Mouse (Mus musculus): ENCODE results near the gene C4b. TPM values are rescaled to one million over a fixed set of nuclear protein-coding genes. Genes with fewer than 3 reads are reported as not detected.
"Not testable (repeated sequence)": the region's sequence is repeated elsewhere in the genome, so short reads cannot be mapped to it uniquely, and the experiment has no call there.

C4b gene
- polyA plus RNA-seq, 1 experiment from 2014 or later = not detected

DNA sequence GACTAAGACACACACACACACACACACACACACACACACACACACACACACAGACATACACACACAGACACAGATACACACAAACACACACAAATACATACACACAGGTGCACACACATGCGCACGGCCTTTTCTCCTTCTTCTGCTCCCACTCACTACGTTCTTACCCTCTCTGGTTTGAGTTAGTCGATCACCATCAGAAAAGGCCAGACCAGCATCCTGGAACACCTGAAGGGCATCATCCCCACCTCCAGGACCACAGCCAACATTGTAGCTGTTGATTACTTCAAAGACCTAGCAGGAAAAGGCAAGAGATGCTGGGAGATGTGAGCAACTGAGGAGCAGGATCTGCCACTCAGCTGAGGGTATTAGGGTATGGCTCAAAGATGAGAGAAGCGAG lies 6.2 kb downstream of the C4b start:
- DNase-seq (ENCODE audit: low spot score); H3K36me3 ChIP-seq (ENCODE audit: control insufficient read depth, insufficient read depth, low read length); H3K4me3 ChIP-seq (ENCODE audit: low read depth, low read length); H3K4me2 ChIP-seq (ENCODE audit: low read depth, low read length, severe bottlenecking); H3K27ac ChIP-seq (ENCODE audit: low read depth, low read length); H3K9me3 ChIP-seq (ENCODE audit: control insufficient read depth, low read length); H3K9ac ChIP-seq (ENCODE audit: low read length); H3K27me3 ChIP-seq (ENCODE audit: control insufficient read depth, insufficient read depth, low read length); H3K4me1 ChIP-seq (replicated peaks; ENCODE audit: control insufficient read depth, insufficient read depth, low read length); ATAC-seq (replicated peaks; ENCODE audit: low FRiP score): not testable (repeated sequence)
- 85% methylated on average over 5 of the region's 5 CpGs for WGBS

- H3K9ac ChIP-seq (ENCODE audit: low read length); DNase-seq (ENCODE audit: low spot score); H3K27me3 ChIP-seq (ENCODE audit: control insufficient read depth, insufficient read depth, low read length); H3K4me1 ChIP-seq (replicated peaks; ENCODE audit: control insufficient read depth, insufficient read depth, low read length); H3K27ac ChIP-seq (ENCODE audit: low read depth, low read length); ATAC-seq (replicated peaks; ENCODE audit: low FRiP score); H3K4me3 ChIP-seq (ENCODE audit: low read depth, low read length); H3K4me2 ChIP-seq (ENCODE audit: low read depth, low read length, severe bottlenecking); H3K36me3 ChIP-seq (ENCODE audit: control insufficient read depth, insufficient read depth, low read length); H3K9me3 ChIP-seq (ENCODE audit: control insufficient read depth, low read length): not testable (repeated sequence)
- WGBS = 84% methylated on average over 12 of the region's 12 CpGs
These were observed 13.7 kb downstream of the C4b start for GRCm38 (mm10) chr17:34729779-34730553.

DNA sequence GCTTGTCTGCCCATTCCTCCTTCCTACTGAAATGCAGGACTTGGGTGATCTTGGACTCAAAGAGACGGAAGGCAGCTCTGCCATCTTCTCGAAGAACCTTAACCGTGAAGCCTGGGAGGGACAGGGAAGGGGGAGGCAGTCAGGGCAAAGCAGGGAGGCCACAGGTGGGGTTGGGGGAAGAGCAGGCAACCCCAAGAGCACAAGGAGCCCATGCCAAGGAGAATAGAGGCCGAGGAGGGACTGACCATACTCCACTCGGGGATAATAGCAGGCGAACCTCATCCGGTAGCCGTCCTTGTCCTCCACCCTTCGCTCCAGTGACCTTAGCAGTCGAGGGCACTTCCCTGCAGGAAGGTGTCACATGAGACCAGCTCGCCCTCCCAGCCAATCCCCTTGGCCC lies 14.5 kb downstream of the C4b start:
- DNase-seq (ENCODE audit: low spot score); ATAC-seq (replicated peaks; ENCODE audit: low FRiP score); H3K4me1 ChIP-seq (replicated peaks; ENCODE audit: control insufficient read depth, insufficient read depth, low read length); H3K4me2 ChIP-seq (ENCODE audit: low read depth, low read length, severe bottlenecking); H3K9me3 ChIP-seq (ENCODE audit: control insufficient read depth, low read length); H3K9ac ChIP-seq (ENCODE audit: low read length); H3K36me3 ChIP-seq (ENCODE audit: control insufficient read depth, insufficient read depth, low read length); H3K4me3 ChIP-seq (ENCODE audit: low read depth, low read length); H3K27ac ChIP-seq (ENCODE audit: low read depth, low read length); H3K27me3 ChIP-seq (ENCODE audit: control insufficient read depth, insufficient read depth, low read length): not testable (repeated sequence)
- 85% methylated on average over 10 of the region's 11 CpGs for WGBS

GRCm38 (mm10) chr17:34727887-34728286 lies 15.8 kb downstream of the C4b start:
- 88% methylated on average over 2 of the region's 2 CpGs for WGBS
- no peak for ATAC-seq (replicated peaks; ENCODE audit: low FRiP score)

DNA sequence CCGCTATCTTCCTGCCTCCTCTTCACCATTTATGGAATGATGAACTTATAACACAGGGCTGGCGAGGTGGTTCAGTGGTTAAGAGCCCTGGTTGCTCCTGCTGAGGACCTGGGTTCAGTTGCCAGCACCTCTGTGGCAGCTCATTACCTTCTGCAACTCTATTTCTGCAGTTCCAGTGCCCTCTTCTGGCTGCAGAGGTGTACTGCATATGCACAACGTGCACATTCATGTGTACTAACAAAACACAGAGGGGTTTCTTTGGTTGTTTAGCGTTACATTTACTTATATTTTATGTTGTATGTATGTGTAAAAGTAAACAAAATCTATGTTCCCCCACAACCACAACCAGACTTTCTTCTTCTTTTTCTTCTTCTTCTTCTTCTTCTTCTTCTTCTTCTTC lies 20.6 kb downstream of the C4b start:
- no peak overlapping the region for H3K27ac ChIP-seq (ENCODE audit: low read depth, low read length)
- ATAC-seq (replicated peaks; ENCODE audit: low FRiP score) = no peak
- no peak overlapping the region for H3K4me3 ChIP-seq (ENCODE audit: low read depth, low read length)
- no peaks in the 10 kb centered on the region for H3K36me3 ChIP-seq (ENCODE audit: control insufficient read depth, insufficient read depth, low read length)
- WGBS = 75% methylated on average over 4 of the region's 4 CpGs
- no peaks in the 10 kb centered on the region; the same call in 1 of the 2 replicates for H3K9me3 ChIP-seq (ENCODE audit: control insufficient read depth, low read length)
- no peak overlapping the region for H3K4me2 ChIP-seq (ENCODE audit: low read depth, low read length, severe bottlenecking)
- DNase-seq (ENCODE audit: low spot score) = no peak
- H3K27me3 ChIP-seq (ENCODE audit: control insufficient read depth, insufficient read depth, low read length) = no peaks in the 10 kb centered on the region
- H3K9ac ChIP-seq (ENCODE audit: low read length) = no peak overlapping the region
- H3K4me1 ChIP-seq (replicated peaks; ENCODE audit: control insufficient read depth, insufficient read depth, low read length) = no peaks in the 10 kb centered on the region

More at GRCm38 (mm10) chr17:34727887-34728286, 15.8 kb downstream of the C4b start:
- no peak for DNase-seq (ENCODE audit: low spot score)
- Histone ChIP-seq H3K4me2 (ENCODE audit: low read depth, low read length, severe bottlenecking) (no peak overlapping the region), H3K27me3 (ENCODE audit: control insufficient read depth, insufficient read depth, low read length) (no peaks in the 10 kb centered on the region), H3K9ac (ENCODE audit: low read length) (no peak overlapping the region), H3K9me3 (ENCODE audit: control insufficient read depth, low read length) (no peaks in the 10 kb centered on the region; the same call in 1 of the 2 replicates), H3K36me3 (ENCODE audit: control insufficient read depth, insufficient read depth, low read length) (no peaks in the 10 kb centered on the region), H3K27ac (ENCODE audit: low read depth, low read length) (no peak overlapping the region), H3K4me1 (replicated peaks; ENCODE audit: control insufficient read depth, insufficient read depth, low read length) (no peaks in the 10 kb centered on the region), H3K4me3 (ENCODE audit: low read depth, low read length) (no peak overlapping the region)

GRCm38 (mm10) chr17:34722238-34722637 lies 21.4 kb downstream of the C4b start:
- not testable (repeated sequence) for DNase-seq (ENCODE audit: low spot score); H3K4me3 ChIP-seq (ENCODE audit: low read depth, low read length); H3K9me3 ChIP-seq (ENCODE audit: control insufficient read depth, low read length); H3K36me3 ChIP-seq (ENCODE audit: control insufficient read depth, insufficient read depth, low read length); H3K27ac ChIP-seq (ENCODE audit: low read depth, low read length); H3K4me2 ChIP-seq (ENCODE audit: low read depth, low read length, severe bottlenecking); ATAC-seq (replicated peaks; ENCODE audit: low FRiP score); H3K27me3 ChIP-seq (ENCODE audit: control insufficient read depth, insufficient read depth, low read length); H3K9ac ChIP-seq (ENCODE audit: low read length); H3K4me1 ChIP-seq (replicated peaks; ENCODE audit: control insufficient read depth, insufficient read depth, low read length)
- WGBS = 91% methylated on average over 3 of the region's 4 CpGs

GRCm38 (mm10) chr17:34719886-34720285 lies 23.8 kb downstream of the C4b start:
- H3K4me1 ChIP-seq (replicated peaks; ENCODE audit: control insufficient read depth, insufficient read depth, low read length); H3K36me3 ChIP-seq (ENCODE audit: control insufficient read depth, insufficient read depth, low read length); H3K27ac ChIP-seq (ENCODE audit: low read depth, low read length); ATAC-seq (replicated peaks; ENCODE audit: low FRiP score); H3K9me3 ChIP-seq (ENCODE audit: control insufficient read depth, low read length); H3K4me3 ChIP-seq (ENCODE audit: low read depth, low read length); H3K27me3 ChIP-seq (ENCODE audit: control insufficient read depth, insufficient read depth, low read length); DNase-seq (ENCODE audit: low spot score); H3K4me2 ChIP-seq (ENCODE audit: low read depth, low read length, severe bottlenecking); H3K9ac ChIP-seq (ENCODE audit: low read length): not testable (repeated sequence)
- WGBS = 86% methylated on average over 7 of the region's 8 CpGs

- Histone ChIP-seq H3K9me3 (ENCODE audit: control insufficient read depth, low read length) (no peaks in the 10 kb centered on the region), H3K36me3 (ENCODE audit: control insufficient read depth, insufficient read depth, low read length) (no peaks in the 10 kb centered on the region), H3K4me1 (replicated peaks; ENCODE audit: control insufficient read depth, insufficient read depth, low read length) (no peaks in the 10 kb centered on the region), H3K4me3 (ENCODE audit: low read depth, low read length) (no peak overlapping the region), H3K4me2 (ENCODE audit: low read depth, low read length, severe bottlenecking) (no peak overlapping the region), H3K9ac (ENCODE audit: low read length) (no peak overlapping the region), H3K27ac (ENCODE audit: low read depth, low read length) (no peak overlapping the region), H3K27me3 (ENCODE audit: control insufficient read depth, insufficient read depth, low read length) (no peaks in the 10 kb centered on the region)
- ATAC-seq (replicated peaks; ENCODE audit: low FRiP score) = no peak
- 83% methylated on average over 11 of the region's 11 CpGs for WGBS
- no peak for DNase-seq (ENCODE audit: low spot score)
These were observed 26.3 kb downstream of the C4b start for GRCm38 (mm10) chr17:34717401-34717800.

- Histone ChIP-seq H3K9me3 (ENCODE audit: control insufficient read depth, low read length) (no peaks in the 10 kb centered on the region), H3K36me3 (ENCODE audit: control insufficient read depth, insufficient read depth, low read length) (no peaks in the 10 kb centered on the region), H3K4me2 (ENCODE audit: low read depth, low read length, severe bottlenecking) (no peak overlapping the region), H3K27me3 (ENCODE audit: control insufficient read depth, insufficient read depth, low read length) (no peaks in the 10 kb centered on the region), H3K9ac (ENCODE audit: low read length) (no peak overlapping the region), H3K4me3 (ENCODE audit: low read depth, low read length) (no peak overlapping the region), H3K4me1 (replicated peaks; ENCODE audit: control insufficient read depth, insufficient read depth, low read length) (no peaks in the 10 kb centered on the region), H3K27ac (ENCODE audit: low read depth, low read length) (no peak overlapping the region)
- no peak for DNase-seq (ENCODE audit: low spot score)
- no peak for ATAC-seq (replicated peaks; ENCODE audit: low FRiP score)
- WGBS = 88% methylated on average over 15 of the region's 15 CpGs
These were observed 27.4 kb downstream of the C4b start for GRCm38 (mm10) chr17:34716247-34716646.

Measured in forebrain, embryonic 11.5 days (tissue).